Mouse (Mus musculus) CH12.LX (cell line): ENCODE measurements around the gene Rhbdl2. TPM values are rescaled to one million over a fixed set of nuclear protein-coding genes. Genes with fewer than 3 reads are reported as not detected.

ENCODE experiments used
- DNase-seq: peaks from one replicate; pipeline ENCODE4 v3.0.0-alpha.2; 2013; ENCODE audit errors: extremely low read depth
- H3K27ac ChIP-seq: 2 replicates; pipeline ENCODE4 v1.5.1; 2012; ENCODE audit warnings: low read depth, mild to moderate bottlenecking, control low read depth, moderate library complexity; ENCODE audit not compliant: insufficient read depth
- H3K27me3 ChIP-seq: replicated peaks from 2 replicates; pipeline ENCODE3; 2012; ENCODE audit warnings: inconsistent platforms
- H3K36me3 ChIP-seq, 2 experiments: replicated peaks in 1 of 2; 2 replicates each; pipeline versions ENCODE3 to v1.6.1; 2012; ENCODE audit warnings: inconsistent platforms in 1 of 2, low read length in 1 of 2, mild to moderate bottlenecking in 1 of 2, mixed read lengths in 1 of 2, moderate library complexity in 1 of 2; ENCODE audit not compliant: control insufficient read depth in 1 of 2, insufficient read depth in 1 of 2
- H3K4me1 ChIP-seq, 2 experiments: 2 replicates each; pipeline ENCODE4 v1.6.1; 2012; ENCODE audit warnings: inconsistent platforms in 1 of 2, moderate library complexity in 1 of 2; ENCODE audit not compliant: insufficient read depth in 2 of 2, control insufficient read depth in 1 of 2
- H3K4me2 ChIP-seq: 2 replicates; pipeline ENCODE4 v1.6.1; 2012; ENCODE audit warnings: low read depth, mild to moderate bottlenecking, control low read depth; ENCODE audit not compliant: poor library complexity, insufficient read depth, severe bottlenecking
- H3K4me3 ChIP-seq, 3 experiments: fragments of 150-350 bp in 1 of 3; sonication (generic) in 1 of 3; replicated peaks in 1 of 3; 2 replicates each; pipeline versions ENCODE3 to v1.5.1; 2011 to 2012; ENCODE audit warnings: low read depth in 2 of 3, low read length in 2 of 3, mild to moderate bottlenecking in 2 of 3, moderate library complexity in 2 of 3, control low read depth in 1 of 3, improper control_type of control experiment in 1 of 3, inconsistent platforms in 1 of 3, mixed read lengths in 1 of 3; ENCODE audit not compliant: poor library complexity in 1 of 3
- H3K79me2 ChIP-seq: replicated peaks from 2 replicates; pipeline ENCODE4 v1.6.1; 2012; ENCODE audit warnings: mild to moderate bottlenecking, moderate library complexity; ENCODE audit not compliant: control insufficient read depth, poor library complexity, insufficient read depth, severe bottlenecking; ENCODE audit errors: extremely low read depth
- H3K9ac ChIP-seq: 2 replicates; pipeline ENCODE4 v1.6.1; 2012; ENCODE audit warnings: low read depth, mild to moderate bottlenecking, control low read depth, moderate library complexity; ENCODE audit not compliant: insufficient read depth
- H3K9me3 ChIP-seq: replicated peaks from 2 replicates; pipeline ENCODE3; 2012; ENCODE audit warnings: low read length, inconsistent platforms, mixed read lengths
- BHLHE40 ChIP-seq: IDR thresholded peaks from 2 replicates; pipeline ENCODE4 v1.6.1; 2011; ENCODE audit warnings: mild to moderate bottlenecking, low read depth, low read length, improper control_type of control experiment
- CHD1 ChIP-seq: IDR thresholded peaks from 2 replicates; pipeline ENCODE4 v1.6.1; 2012; ENCODE audit warnings: low read depth, low read length, improper control_type of control experiment, inconsistent platforms
- CHD2 ChIP-seq: IDR thresholded peaks from 2 replicates; pipeline ENCODE4 v1.6.1; 2011; ENCODE audit warnings: low read length, improper control_type of control experiment
- CTCF ChIP-seq, 2 experiments: IDR thresholded peaks in 1 of 2; conservative IDR thresholded peaks in 1 of 2; 2 replicates each; pipeline ENCODE4 v1.5.1; 2011 to 2012; ENCODE audit warnings: low read depth in 2 of 2, low read length in 2 of 2, improper control_type of control experiment in 1 of 2, inconsistent platforms in 1 of 2, mild to moderate bottlenecking in 1 of 2, moderate library complexity in 1 of 2
- ELF1 ChIP-seq: IDR thresholded peaks from 2 replicates; pipeline ENCODE4 v1.6.1; 2014; ENCODE audit warnings: low read depth, mild to moderate bottlenecking, inconsistent platforms, low read length, improper control_type of control experiment
- EP300 ChIP-seq: IDR thresholded peaks from 2 replicates; pipeline ENCODE4 v1.6.1; 2011; ENCODE audit warnings: low read length, improper control_type of control experiment
- GABPA ChIP-seq: IDR thresholded peaks from 2 replicates; pipeline ENCODE4 v1.6.1; 2012; ENCODE audit warnings: low read depth, low read length, improper control_type of control experiment, inconsistent platforms; ENCODE audit not compliant: insufficient replicate concordance
- HCFC1 ChIP-seq: IDR thresholded peaks from 2 replicates; pipeline ENCODE4 v1.6.1; 2012; ENCODE audit warnings: low read depth, mild to moderate bottlenecking, inconsistent platforms, low read length, improper control_type of control experiment
- IRF4 ChIP-seq: IDR thresholded peaks from 2 replicates; pipeline ENCODE4 v1.6.1; 2014; ENCODE audit warnings: low read depth, mild to moderate bottlenecking, inconsistent platforms, low read length, improper control_type of control experiment
- JUND ChIP-seq: conservative IDR thresholded peaks from 2 replicates; pipeline ENCODE4 v1.6.1; 2011; ENCODE audit warnings: low read depth, low read length, improper control_type of control experiment
- MAZ ChIP-seq: IDR thresholded peaks from 2 replicates; pipeline ENCODE4 v1.6.1; 2012; ENCODE audit warnings: low read depth, mild to moderate bottlenecking, inconsistent platforms, low read length, improper control_type of control experiment, moderate library complexity
- MXI1 ChIP-seq: IDR thresholded peaks from 2 replicates; pipeline ENCODE4 v1.6.1; 2011; ENCODE audit warnings: mild to moderate bottlenecking, low read depth, low read length, improper control_type of control experiment
- MYC ChIP-seq: IDR thresholded peaks from 2 replicates; pipeline ENCODE4 v1.6.1; 2011; ENCODE audit warnings: low read depth, mild to moderate bottlenecking, improper control_type of control experiment, low read length
- NELFE ChIP-seq: IDR thresholded peaks from 2 replicates; pipeline ENCODE4 v1.6.1; 2011; ENCODE audit warnings: low read depth, low read length, improper control_type of control experiment
- NRF1 ChIP-seq: IDR thresholded peaks from 2 replicates; pipeline ENCODE4 v1.6.1; 2014; ENCODE audit warnings: low read depth, mild to moderate bottlenecking, inconsistent platforms, low read length, improper control_type of control experiment, moderate library complexity
- PAX5 ChIP-seq: IDR thresholded peaks from 2 replicates; pipeline ENCODE4 v1.6.1; 2012; ENCODE audit warnings: low read length, inconsistent platforms, mixed read lengths
- POLR2A ChIP-seq: IDR thresholded peaks from 2 replicates; pipeline ENCODE4 v1.6.1; 2011; ENCODE audit warnings: low read depth, mild to moderate bottlenecking, improper control_type of control experiment, low read length
- POLR2AphosphoS2 ChIP-seq: IDR thresholded peaks from 2 replicates; pipeline ENCODE4 v1.6.1; 2011; ENCODE audit warnings: low read depth, low read length, improper control_type of control experiment
- RAD21 ChIP-seq: IDR thresholded peaks from 2 replicates; pipeline ENCODE4 v1.6.1; 2011; ENCODE audit warnings: low read depth, mild to moderate bottlenecking, low read length, improper control_type of control experiment, moderate library complexity
- SMC3 ChIP-seq: IDR thresholded peaks from 2 replicates; pipeline ENCODE4 v1.6.1; 2011; ENCODE audit warnings: low read depth, low read length, improper control_type of control experiment
- TBP ChIP-seq: conservative IDR thresholded peaks from 2 replicates; pipeline ENCODE4 v1.6.1; 2011; ENCODE audit warnings: low read depth, low read length, improper control_type of control experiment
- TCF12 ChIP-seq: IDR thresholded peaks from 2 replicates; pipeline ENCODE4 v1.6.1; 2014; ENCODE audit warnings: low read depth, mild to moderate bottlenecking, inconsistent platforms, low read length, improper control_type of control experiment
- USF1 ChIP-seq: IDR thresholded peaks from 2 replicates; pipeline ENCODE4 v1.6.1; 2014; ENCODE audit warnings: low read depth, mild to moderate bottlenecking, inconsistent platforms, low read length, improper control_type of control experiment
- ZC3H11A ChIP-seq: IDR thresholded peaks from 2 replicates; pipeline ENCODE4 v1.6.1; 2012; ENCODE audit warnings: low read depth, mild to moderate bottlenecking, inconsistent platforms, low read length, improper control_type of control experiment
- ZMIZ1 ChIP-seq: IDR thresholded peaks from 2 replicates; pipeline ENCODE4 v1.6.1; 2012; ENCODE audit warnings: low read depth, mild to moderate bottlenecking, inconsistent platforms, low read length, improper control_type of control experiment
- dilution Hi-C: fragments of 300-500 bp; cut with MboI; formaldehyde crosslinking; loops from 2 replicates; pipeline ENCODE4 v1.14.3; 2020; ENCODE audit warnings: low sequenced_read_pairs; ENCODE audit not compliant: extremely low pct_unique_long_range_greater_than_20kb, extremely low pct_ligation_motif_present
- in situ Hi-C: fragments of 300-500 bp; cut with MboI; formaldehyde crosslinking; loops from 3 replicates; pipeline ENCODE4 v1.14.3; 2019; ENCODE audit warnings: low sequenced_read_pairs, low pct_ligation_motif_present, low pct_unique_long_range_greater_than_20kb, mixed read lengths
- polyA plus RNA-seq: library from polyadenylated mRNA; unstranded; fragments of >175 nt; gene quantifications from 2 replicates; pipeline ENCODE4 v1.2.1, GENCODE M21; 2012; ENCODE audit warnings: low read depth; ENCODE audit not compliant: insufficient read length
- total RNA-seq, 2 experiments: library from RNA; depleted of rRNA; stranded (reverse); fragments of 300-350 nt in 1 of 2; fragments of >200 nt in 1 of 2; gene quantifications; 2 replicates each; pipeline ENCODE4 v1.2.3; 2012 to 2014

Rhbdl2 gene
- total and polyA plus RNA-seq, 3 experiments: not detected

DNA sequence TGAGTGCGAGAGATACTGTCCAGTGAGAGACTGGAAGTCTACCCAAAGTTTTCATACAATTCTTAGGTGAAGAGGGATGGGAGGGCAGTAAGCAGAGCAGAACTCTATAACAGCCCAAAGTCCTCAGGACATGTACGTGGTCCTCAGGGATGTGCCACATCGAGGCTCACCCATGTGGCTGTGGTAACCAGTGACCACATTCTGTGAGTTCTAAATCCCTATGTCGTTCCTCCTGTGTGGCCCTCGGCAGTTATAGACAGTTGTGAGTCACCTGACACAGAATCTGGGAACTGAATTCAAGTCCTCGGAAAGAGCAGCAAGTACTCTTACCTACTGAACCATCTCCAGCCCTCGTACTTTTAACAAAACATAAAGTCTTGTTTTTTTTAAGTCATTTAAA lies 70.4 kb downstream of the Rhbdl2 start:
- H3K9ac ChIP-seq: no peak overlapping the region
- no peaks in the 10 kb centered on the region for H3K36me3 ChIP-seq
- no peak for TF ChIP-seq TCF12
- no peak for TF ChIP-seq NRF1
- TF ChIP-seq EP300: no peak
- no peak for TF ChIP-seq ZC3H11A
- no peak overlapping the region for H3K4me3 ChIP-seq
- H3K9me3 ChIP-seq: peaks cover 2% of the 10 kb centered on the region
- H3K27ac ChIP-seq: no peak overlapping the region
- peaks cover 35% of the 10 kb centered on the region for H3K27me3 ChIP-seq
- no peak overlapping the region for H3K4me2 ChIP-seq
- DNase-seq: no peak
- H3K79me2 ChIP-seq: no peaks in the 10 kb centered on the region
- dilution Hi-C loops: no loop called here
- 0 out of 4 replicates have a peak, but pooled peaks cover 0 to 2% of the 10 kb centered on the region in 2 experiments for H3K4me1 ChIP-seq
- in situ Hi-C loops: no loop called here

DNA sequence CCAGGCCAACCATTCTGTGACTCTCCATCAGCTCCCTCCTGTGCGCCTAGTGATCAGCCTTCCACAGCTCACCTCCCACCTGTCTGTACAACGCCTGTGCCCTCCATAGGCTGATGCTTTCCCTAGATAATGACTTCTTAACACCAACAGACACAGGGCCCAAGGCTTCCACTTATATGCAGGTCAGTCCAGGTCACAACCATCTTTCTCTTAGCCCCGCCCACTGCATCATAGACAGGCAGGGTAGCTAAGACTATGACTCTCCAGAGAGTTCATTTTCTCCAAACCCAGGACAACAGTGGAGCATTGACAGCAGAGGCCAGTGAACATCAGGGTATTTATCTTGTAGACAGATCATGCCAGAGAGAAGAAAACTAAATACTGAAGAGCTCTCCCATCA lies 71.7 kb downstream of the Rhbdl2 start, which contains the start of gene 4933427I04Rik:
4933427I04Rik (plus strand) TSS at position 301 of the 400 bp plus-strand sequence.
- Histone ChIP-seq H3K4me3 (no peak within 1 kb of the TSS), H3K9ac (no peak within 1 kb of the TSS), H3K4me1 (0 out of 4 replicates have a peak, but pooled peaks cover 0 to 2% of the 10 kb centered on the region in 2 experiments), H3K9me3 (peaks cover 2% of the 10 kb centered on the region), H3K36me3 (no peaks in the 10 kb centered on the region), H3K27me3 (peaks cover 32% of the 10 kb centered on the region), H3K27ac (no peak within 1 kb of the TSS), H3K4me2 (no peak within 1 kb of the TSS), H3K79me2 (no peaks in the 10 kb centered on the region)
- in situ Hi-C loops (no loop called here), dilution Hi-C loops (no loop called here)
- no peak for TF ChIP-seq POLR2AphosphoS2
- no peak for TF ChIP-seq GABPA
- no peak for TF ChIP-seq CTCF (conservative IDR thresholded peaks at IDR 0.05 in 1 of 2, IDR thresholded peaks at IDR 0.05 in 1 of 2; ENCODE audit: low read depth in 2 of 2, low read length in 2 of 2)
- TF ChIP-seq CHD2: no peak
- TF ChIP-seq PAX5: no peak
- DNase-seq: no peak

DNA sequence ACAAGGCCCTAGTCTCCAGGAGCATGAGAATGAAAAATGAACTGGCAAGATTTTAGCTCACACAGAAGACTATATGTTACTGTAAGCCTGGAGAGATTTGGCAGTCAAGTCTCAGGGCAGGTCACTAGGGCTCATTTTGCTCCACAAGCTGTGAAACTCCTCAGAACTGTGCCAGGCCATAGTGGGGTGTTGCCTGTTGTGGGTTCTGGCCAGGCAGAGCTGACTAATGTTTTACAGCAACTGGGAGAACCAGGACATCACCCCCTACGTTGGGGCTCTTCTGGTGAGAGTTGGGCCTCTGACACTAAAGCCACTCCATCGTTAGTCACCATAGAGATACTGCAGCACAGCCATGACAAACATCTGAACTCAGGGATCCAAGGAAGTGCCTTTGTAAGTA lies 72.1 kb downstream of the Rhbdl2 start:
- peaks cover 2% of the 10 kb centered on the region for H3K9me3 ChIP-seq
- no peak overlapping the region for H3K4me3 ChIP-seq
- dilution Hi-C loops (no loop called here), in situ Hi-C loops (no loop called here)
- H3K36me3 ChIP-seq: no peaks in the 10 kb centered on the region
- H3K4me2 ChIP-seq: no peak overlapping the region
- DNase-seq: no peak
- no peaks in the 10 kb centered on the region for H3K79me2 ChIP-seq
- H3K27me3 ChIP-seq: peaks cover 32% of the 10 kb centered on the region
- H3K9ac ChIP-seq: no peak overlapping the region
- H3K27ac ChIP-seq: no peak overlapping the region
- no peak for TF ChIP-seq IRF4
- TF ChIP-seq ZMIZ1: no peak
- no peak for TF ChIP-seq HCFC1
- no peak for TF ChIP-seq JUND
- TF ChIP-seq NRF1: no peak
- no peak for TF ChIP-seq GABPA
- no peak for TF ChIP-seq RAD21
- no peak for TF ChIP-seq PAX5
- no peak for TF ChIP-seq ELF1
- no peak for TF ChIP-seq CHD1
- no peak for TF ChIP-seq MYC
- no peak for TF ChIP-seq TBP
- TF ChIP-seq MAZ: no peak
- no peak for TF ChIP-seq MXI1
- TF ChIP-seq NELFE: no peak
- no peak for TF ChIP-seq SMC3
- no peak for TF ChIP-seq USF1
- no peak for TF ChIP-seq BHLHE40
- no peak for TF ChIP-seq POLR2A
- no peaks in the 10 kb centered on the region for H3K4me1 ChIP-seq
